ENCODE assay signal across 21 mouse cellular contexts in genomic region chr4:132382296-132382695, GRCm38 (mm10). TPM values are rescaled to one million over a fixed set of nuclear protein-coding genes. Genes with fewer than 3 reads are reported as not detected.
DNase-seq lines count a peak whose midpoint lies in the region; ATAC-seq lines count a peak whose summit lies in the region.
"Had no signal": no experiment of that assay in that cellular context is flagged by ENCODE, and none has a peak within 500 bp of the region (broad histone marks: within the 10 kb centered on the region; RNA-seq: fewer than 3 reads in every experiment).

No protein-coding gene starts in this region.

- no peak for ATAC-seq in liver, embryonic 16.5 days (ENCODE audit: low read depth)
- no peak for ATAC-seq in liver, embryonic 11.5 days (replicated peaks; ENCODE audit: low FRiP score)
- ATAC-seq in kidney, embryonic 14.5 days (ENCODE audit: low FRiP score, low TSS enrichment): no peak
- ATAC-seq: CD4-positive, CD25-positive, alpha-beta regulatory T cell, adult 4 months; forebrain, embryonic 13.5 days; forebrain, embryonic 16.5 days had no signal

- no peak overlapping the region for H3K4me3 ChIP-seq in liver, embryonic 16.5 days (ENCODE audit: low read depth, low read length)
- H3K4me3 ChIP-seq in liver, embryonic 11.5 days (ENCODE audit: low read depth, low read length): no peak overlapping the region
- H3K4me3 ChIP-seq in kidney, embryonic 14.5 days (ENCODE audit: low read length): no peak overlapping the region
- H3K4me3 ChIP-seq: forebrain, embryonic 10.5 days; forebrain, embryonic 13.5 days; hindbrain, embryonic 12.5 days; hindbrain, embryonic 15.5 days had no signal

- no peaks in the 10 kb centered on the region for H3K9me3 ChIP-seq in liver, embryonic 16.5 days (replicated peaks; ENCODE audit: control insufficient read depth, low read length)
- no peaks in the 10 kb centered on the region for H3K9me3 ChIP-seq in liver, embryonic 11.5 days (ENCODE audit: control insufficient read depth, low read length)
- H3K9me3 ChIP-seq in kidney, embryonic 14.5 days (ENCODE audit: control insufficient read depth, low read length): no peaks in the 10 kb centered on the region
- H3K9me3 ChIP-seq: forebrain, embryonic 10.5 days; forebrain, embryonic 13.5 days; hindbrain, embryonic 12.5 days; hindbrain, embryonic 15.5 days had no signal

- H3K36me3 ChIP-seq in liver, embryonic 16.5 days (ENCODE audit: control insufficient read depth, insufficient read depth): peaks cover 10% of the 10 kb centered on the region
- H3K36me3 ChIP-seq in liver, embryonic 11.5 days (ENCODE audit: control insufficient read depth, insufficient read depth, low read length): peaks cover 13% of the 10 kb centered on the region
- H3K36me3 ChIP-seq in kidney, embryonic 14.5 days (ENCODE audit: control insufficient read depth, insufficient read depth, low read length): peaks cover 27% of the 10 kb centered on the region; the same call in 1 of the 2 replicates
- H3K36me3 ChIP-seq: hindbrain, embryonic 15.5 days had no signal

- H3K9ac ChIP-seq in liver, embryonic 16.5 days (ENCODE audit: low read depth, low read length): no peak overlapping the region
- no peak overlapping the region for H3K9ac ChIP-seq in liver, embryonic 11.5 days (ENCODE audit: low read depth, low read length)
- no peak overlapping the region for H3K9ac ChIP-seq in kidney, embryonic 14.5 days (ENCODE audit: low read depth, low read length)
- H3K9ac ChIP-seq: forebrain, embryonic 13.5 days; hindbrain, embryonic 12.5 days; hindbrain, embryonic 15.5 days had no signal

- 67% methylated on average over 4 of the region's 4 CpGs for WGBS in liver, embryonic 16.5 days (ENCODE audit: insufficient replicate concordance)
- 82% methylated on average over 4 of the region's 4 CpGs for WGBS in liver, embryonic 11.5 days
- WGBS in kidney, embryonic 14.5 days: 90% methylated on average over 4 of the region's 4 CpGs

- no peaks in the 10 kb centered on the region for H3K4me1 ChIP-seq in liver, embryonic 16.5 days (ENCODE audit: control insufficient read depth, low read depth, low read length)
- H3K4me1 ChIP-seq in liver, embryonic 11.5 days (replicated peaks; ENCODE audit: control insufficient read depth, insufficient read depth, low read length): peaks cover 12% of the 10 kb centered on the region
- H3K4me1 ChIP-seq in kidney, embryonic 14.5 days (ENCODE audit: control insufficient read depth, insufficient read depth, low read length): no peaks in the 10 kb centered on the region
- H3K4me1 ChIP-seq: forebrain, embryonic 10.5 days; forebrain, embryonic 13.5 days; hindbrain, embryonic 12.5 days; hindbrain, embryonic 15.5 days had no signal

- no peak overlapping the region for H3K4me2 ChIP-seq in liver, embryonic 16.5 days (ENCODE audit: low read depth, low read length)
- no peak overlapping the region for H3K4me2 ChIP-seq in liver, embryonic 11.5 days
- H3K4me2 ChIP-seq in kidney, embryonic 14.5 days (replicated peaks; ENCODE audit: low read depth, low read length): no peak overlapping the region
- H3K4me2 ChIP-seq: forebrain, embryonic 13.5 days; heart, embryonic 11.5 days; hindbrain, embryonic 12.5 days; hindbrain, embryonic 15.5 days had no signal

- no peaks in the 10 kb centered on the region for H3K27me3 ChIP-seq in liver, embryonic 16.5 days (ENCODE audit: control insufficient read depth, insufficient read depth, low read depth, low read length)
- H3K27me3 ChIP-seq in liver, embryonic 11.5 days (replicated peaks; ENCODE audit: control insufficient read depth, insufficient read depth, low read length): no peaks in the 10 kb centered on the region
- no peaks in the 10 kb centered on the region for H3K27me3 ChIP-seq in kidney, embryonic 14.5 days (ENCODE audit: control insufficient read depth, insufficient read depth, low read length)
- H3K27me3 ChIP-seq: forebrain, embryonic 13.5 days; hindbrain, embryonic 12.5 days; hindbrain, embryonic 15.5 days had no signal

- DNase-seq in layer of hippocampus, adult 9-10 months (ENCODE audit: low spot score): peak; percentile 16
- no peak for DNase-seq in layer of hippocampus, postnatal 36 days
- DNase-seq in liver, embryonic 11.5 days (ENCODE audit: low spot score): no peak
- DNase-seq in brain, adult 2 months (ENCODE audit: low read depth, low spot score): peak; percentile 25
- no peak for DNase-seq in adrenal gland, postnatal 25 days
- DNase-seq: adrenal gland, postnatal 10 days; cerebellum, adult 18-20 months; cerebellum, adult 9-10 months; cerebellum, postnatal 14 days; gastrocnemius, postnatal 10 days; gastrocnemius, postnatal 36 days; heart, postnatal 14 days had no signal

- 0 out of 2 replicates have a peak overlapping the region, but pooled peaks have one; percentile 3 for H3K27ac ChIP-seq in liver, embryonic 16.5 days (ENCODE audit: low read length)
- H3K27ac ChIP-seq in liver, embryonic 11.5 days (ENCODE audit: low read depth, low read length): no peak overlapping the region
- no peak overlapping the region for H3K27ac ChIP-seq in kidney, embryonic 14.5 days (ENCODE audit: low read depth, low read length)
- H3K27ac ChIP-seq: forebrain, embryonic 10.5 days; forebrain, embryonic 13.5 days; hindbrain, embryonic 12.5 days; hindbrain, embryonic 15.5 days had no signal

RNA-seq across cellular contexts. Expression of gene Rcc1, which starts 28.9 kb away (rescaled TPM):
- total RNA-seq in layer of hippocampus, postnatal 36 days (2021): 10 to 100 TPM; 11.9 to 13.4 TPM
- 41.3 and 44.2 TPM in 2 replicates for polyA plus RNA-seq in liver, embryonic 16.5 days (2015; fragmentation: Nextera tagmentation; extraction: Ambion mirVana)
- polyA plus RNA-seq in liver, embryonic 11.5 days (2014; fragmentation: Nextera tagmentation; extraction: Ambion mirVana): 99.8 and 105 TPM in 2 replicates
- total RNA-seq in adrenal gland, postnatal 25 days (2021): 17.8 and 22.0 TPM in 2 replicates
- polyA plus RNA-seq in kidney, embryonic 14.5 days (2014; fragmentation: Nextera tagmentation; extraction: Ambion mirVana): 63.6 and 66.2 TPM in 2 replicates

RNA-seq across cellular contexts. Expression of gene Phactr4, which starts 40.0 kb away (rescaled TPM):
- 10 to 100 TPM in 1 of 2 experiments, 1 to 10 TPM in 1; 8.3 to 12.8 TPM for total RNA-seq in layer of hippocampus, postnatal 36 days (2021)
- polyA plus RNA-seq in liver, embryonic 16.5 days (2015; fragmentation: Nextera tagmentation; extraction: Ambion mirVana): 7.6 and 9.9 TPM in 2 replicates
- polyA plus RNA-seq in liver, embryonic 11.5 days (2014; fragmentation: Nextera tagmentation; extraction: Ambion mirVana): 30.9 and 32.4 TPM in 2 replicates
- 60.0 and 69.8 TPM in 2 replicates for total RNA-seq in adrenal gland, postnatal 25 days (2021)
- 22.3 and 31.8 TPM in 2 replicates for polyA plus RNA-seq in kidney, embryonic 14.5 days (2014; fragmentation: Nextera tagmentation; extraction: Ambion mirVana)

RNA-seq across cellular contexts. Expression of gene Trnau1ap, which starts 53.0 kb away (rescaled TPM):
- 10 to 100 TPM; 18.6 to 19.6 TPM for total RNA-seq in layer of hippocampus, postnatal 36 days (2021)
- polyA plus RNA-seq in liver, embryonic 16.5 days (2015; fragmentation: Nextera tagmentation; extraction: Ambion mirVana): 26.9 and 27.3 TPM in 2 replicates
- polyA plus RNA-seq in liver, embryonic 11.5 days (2014; fragmentation: Nextera tagmentation; extraction: Ambion mirVana): 80.1 and 89.3 TPM in 2 replicates
- total RNA-seq in adrenal gland, postnatal 25 days (2021): 35.6 and 37.0 TPM in 2 replicates
- polyA plus RNA-seq in kidney, embryonic 14.5 days (2014; fragmentation: Nextera tagmentation; extraction: Ambion mirVana): 79.5 and 86.2 TPM in 2 replicates

Comparison
In these comparisons a context has a peak if more than half of its experiments do, and no peak if none do; other contexts are left out.
1. DNase-seq: peak in layer of hippocampus, adult 9-10 months (single experiment) and brain, adult 2 months (single experiment); none in layer of hippocampus, postnatal 36 days (0 of 2), liver, embryonic 11.5 days (single experiment) and adrenal gland, postnatal 25 days (single experiment).